Mouse (Mus musculus): ENCODE results near the gene Mettl16.

The Mettl16 gene

DNA sequence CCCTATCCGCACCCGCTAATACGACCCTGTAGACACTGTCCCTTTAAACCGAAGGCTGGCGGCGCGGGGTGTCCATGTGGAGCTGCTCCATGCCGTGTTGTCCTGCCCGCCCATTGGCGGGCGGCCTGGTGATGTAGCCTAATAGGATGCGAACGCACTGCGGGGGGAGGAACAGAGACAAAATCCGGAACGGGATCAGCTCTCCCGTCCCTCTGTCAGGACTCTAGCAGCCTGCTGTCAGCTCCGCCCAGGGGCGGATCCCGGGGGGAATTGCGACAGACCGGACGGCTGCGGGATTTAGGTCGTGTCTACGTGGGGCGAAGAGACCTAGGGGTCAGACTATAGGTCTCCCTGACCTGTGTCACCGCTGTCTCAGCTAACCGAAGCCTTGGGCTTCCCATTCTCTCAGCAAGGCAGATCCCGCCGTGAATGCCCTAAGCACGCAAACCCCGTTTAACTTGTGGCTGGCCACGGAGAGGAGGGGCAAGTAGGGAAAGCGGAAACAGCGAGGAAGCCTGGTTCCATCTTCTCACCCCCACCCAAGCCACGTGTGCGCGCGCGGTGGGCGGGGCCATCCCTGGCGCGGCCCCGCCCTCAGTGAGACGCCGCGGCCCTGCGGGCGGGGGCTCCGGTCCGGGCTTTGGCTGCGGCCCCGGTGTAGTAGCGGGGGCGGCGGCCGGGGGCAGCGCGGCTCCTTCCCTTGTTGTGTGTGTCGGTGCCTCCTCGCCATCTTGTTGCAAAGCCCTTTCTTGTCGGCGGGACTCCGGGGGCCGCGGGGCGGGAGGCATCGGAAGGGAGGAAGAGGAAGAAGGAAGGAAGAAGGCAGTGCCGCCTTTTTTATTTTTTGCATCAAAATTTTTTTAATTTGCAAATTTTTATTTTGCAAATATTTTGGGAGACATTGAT, 59.9 kb downstream of the Mettl16 start, which contains the start of gene Mnt:
Gene Mnt (plus strand): TSS at position 665 of the 906 bp plus-strand sequence.
- peak; percentile 77 for ATAC-seq (ENCODE audit: insufficient number of reproducible peaks, low FRiP score, low TSS enrichment)

DNA sequence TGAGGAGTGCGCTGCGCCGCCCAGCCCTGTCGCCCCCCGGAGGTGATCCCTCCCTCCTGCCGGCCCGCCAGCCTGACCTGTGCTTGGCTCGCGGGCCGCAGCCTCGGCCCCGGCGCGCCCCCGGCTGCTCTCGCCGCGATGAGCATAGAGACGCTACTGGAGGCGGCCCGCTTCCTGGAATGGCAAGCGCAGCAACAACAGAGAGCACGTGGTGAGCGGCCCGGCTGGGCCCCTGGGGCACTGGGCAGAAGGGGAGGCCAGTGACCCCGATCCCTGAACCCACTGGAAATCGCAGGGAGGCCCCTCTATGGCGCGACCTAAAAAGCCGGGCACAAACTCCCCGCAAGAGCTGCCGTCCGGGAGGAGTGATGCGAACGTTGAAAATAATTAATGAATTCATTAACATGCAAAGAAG, 60.6 kb downstream of the Mettl16 start:
- no peak for ATAC-seq (ENCODE audit: insufficient number of reproducible peaks, low FRiP score, low TSS enrichment)

- ATAC-seq (ENCODE audit: insufficient number of reproducible peaks, low FRiP score, low TSS enrichment) = peak; percentile 37; the same call in 1 of the 2 replicates
Observed at GRCm38 (mm10) chr11:74831606-74832451, 61.2 kb downstream of the Mettl16 start.

GRCm38 (mm10) chr11:74832503-74833143, 62.0 kb downstream of the Mettl16 start:
- ATAC-seq (ENCODE audit: insufficient number of reproducible peaks, low FRiP score, low TSS enrichment) = no peak

DNA sequence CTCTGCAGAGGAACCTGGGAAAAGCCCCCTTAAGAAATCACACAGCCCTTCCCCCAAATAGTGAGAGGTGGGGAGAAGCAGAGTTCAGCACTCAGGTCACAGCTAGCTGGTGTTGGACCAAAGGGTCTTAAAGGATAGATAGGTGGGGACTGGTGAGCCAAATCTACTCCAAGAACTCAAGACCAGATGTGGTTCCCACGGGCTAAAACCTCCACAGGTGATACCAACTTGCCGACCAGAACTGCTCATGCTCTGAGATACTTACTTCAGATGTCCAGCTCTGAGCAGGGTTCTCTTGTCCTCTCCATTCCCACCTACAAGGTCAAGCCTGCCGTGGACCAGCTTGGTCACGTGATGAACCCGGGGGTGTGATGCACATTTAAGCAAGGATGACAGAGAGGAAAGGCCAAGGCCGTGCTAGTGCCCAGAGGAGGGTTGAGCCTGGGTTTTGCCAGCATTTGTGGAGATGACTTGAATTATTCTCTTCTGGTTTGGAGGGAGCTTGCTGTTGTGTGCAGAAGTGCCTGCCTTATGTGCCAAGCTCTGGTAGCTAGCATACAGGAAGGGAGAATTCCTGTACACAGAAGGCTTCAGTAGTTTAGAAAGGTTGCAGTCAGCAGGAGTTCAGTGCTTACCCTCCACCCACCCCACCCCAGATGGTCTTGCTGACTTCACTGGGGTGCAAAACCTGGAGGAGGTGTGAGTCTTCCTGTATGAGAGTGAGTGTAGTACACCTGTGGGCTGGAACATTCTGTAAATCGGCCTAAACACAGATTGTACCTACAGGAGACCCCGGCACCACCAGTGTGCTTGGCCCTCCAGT, 63.1 kb downstream of the Mettl16 start:
- no peak for ATAC-seq (ENCODE audit: insufficient number of reproducible peaks, low FRiP score, low TSS enrichment)

DNA sequence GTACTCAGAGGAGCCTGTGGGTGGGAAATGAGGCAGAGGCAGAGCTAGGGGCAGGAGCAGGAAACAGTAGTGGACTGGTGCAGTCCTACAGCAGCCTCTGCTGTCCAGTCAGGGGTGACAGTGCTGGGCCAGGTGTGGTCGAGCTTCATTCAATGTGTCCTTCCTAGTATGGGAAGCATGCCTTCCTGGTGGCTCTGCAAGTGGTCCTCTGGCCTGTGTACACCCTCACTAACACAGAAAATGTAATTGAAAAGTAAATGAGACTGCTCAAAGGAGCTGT, 63.7 kb downstream of the Mettl16 start:
- ATAC-seq (ENCODE audit: insufficient number of reproducible peaks, low FRiP score, low TSS enrichment) = no peak

- ATAC-seq (ENCODE audit: insufficient number of reproducible peaks, low FRiP score, low TSS enrichment) = no peak
Observed at GRCm38 (mm10) chr11:74834650-74835277, 64.1 kb downstream of the Mettl16 start.

- no peak for ATAC-seq (ENCODE audit: insufficient number of reproducible peaks, low FRiP score, low TSS enrichment)
Observed at GRCm38 (mm10) chr11:74835593-74836224, 65.1 kb downstream of the Mettl16 start.

GRCm38 (mm10) chr11:74836225-74837055, 65.8 kb downstream of the Mettl16 start:
- ATAC-seq (ENCODE audit: insufficient number of reproducible peaks, low FRiP score, low TSS enrichment) = no peak

DNA sequence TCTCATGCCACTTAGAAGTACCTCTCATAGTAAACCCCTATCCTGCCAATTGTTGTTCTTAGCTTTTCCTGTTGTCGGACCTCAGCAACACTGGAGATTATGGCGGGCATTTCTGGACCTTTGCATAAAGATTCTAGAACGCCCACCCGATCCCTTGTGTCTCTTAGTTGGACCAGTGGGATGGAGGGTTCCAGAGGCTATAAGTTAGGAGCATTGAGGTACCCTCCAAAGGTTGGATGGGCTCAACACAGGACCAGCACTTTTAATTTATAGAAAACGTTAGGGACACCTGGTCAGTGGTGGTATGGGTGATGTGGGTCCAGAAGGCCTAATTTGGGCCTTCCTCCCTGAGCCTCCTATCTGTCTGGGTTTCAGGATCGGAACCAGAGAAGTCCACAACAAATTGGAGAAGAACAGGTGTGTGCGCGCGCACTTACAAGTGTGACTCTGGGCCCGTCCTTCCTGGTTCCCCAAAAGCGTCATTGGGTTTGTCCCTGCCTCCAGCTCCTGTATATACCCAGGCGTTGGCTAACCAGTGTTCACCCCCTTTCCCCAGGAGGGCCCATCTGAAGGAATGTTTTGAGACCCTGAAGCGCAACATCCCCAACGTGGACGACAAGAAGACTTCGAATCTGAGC, 66.5 kb downstream of the Mettl16 start:
- ATAC-seq (ENCODE audit: insufficient number of reproducible peaks, low FRiP score, low TSS enrichment) = no peak

DNA sequence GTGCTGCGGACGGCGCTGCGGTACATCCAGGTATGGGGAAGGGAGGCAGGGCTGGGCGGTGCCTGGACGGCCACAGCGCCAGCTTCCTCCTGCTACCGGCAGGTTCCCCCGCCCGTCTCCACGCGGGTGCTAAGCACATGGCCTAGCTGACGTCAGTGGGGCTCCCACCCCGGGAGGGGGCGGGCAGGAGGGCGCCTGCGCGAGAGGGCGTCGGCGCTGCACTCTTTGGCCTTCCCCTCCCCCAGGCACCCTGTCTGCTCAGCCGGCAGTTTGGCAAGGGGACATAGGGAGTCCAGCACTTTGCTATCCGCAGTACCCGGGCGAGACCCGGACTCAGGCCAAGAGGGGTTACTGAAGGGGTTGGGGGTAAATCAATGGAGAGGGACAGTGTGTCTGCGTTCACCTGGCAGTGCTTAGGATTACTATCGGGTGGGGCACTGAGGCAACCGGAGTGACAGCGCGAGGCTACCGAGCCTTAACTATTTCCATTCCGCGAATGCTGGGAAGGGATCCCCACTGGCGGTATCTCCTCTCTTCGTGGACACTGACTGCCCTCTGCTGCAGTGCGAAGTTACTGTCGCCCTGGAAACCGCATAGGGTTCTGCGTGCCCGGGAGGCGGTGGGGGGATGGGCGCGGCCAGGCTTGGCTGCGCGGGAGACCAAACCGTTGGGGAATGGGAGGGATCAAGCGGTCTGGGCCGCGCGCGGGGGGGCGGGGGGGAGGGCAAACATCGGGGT, 67.2 kb downstream of the Mettl16 start:
- ATAC-seq (ENCODE audit: insufficient number of reproducible peaks, low FRiP score, low TSS enrichment) = peak; percentile 54

DNA sequence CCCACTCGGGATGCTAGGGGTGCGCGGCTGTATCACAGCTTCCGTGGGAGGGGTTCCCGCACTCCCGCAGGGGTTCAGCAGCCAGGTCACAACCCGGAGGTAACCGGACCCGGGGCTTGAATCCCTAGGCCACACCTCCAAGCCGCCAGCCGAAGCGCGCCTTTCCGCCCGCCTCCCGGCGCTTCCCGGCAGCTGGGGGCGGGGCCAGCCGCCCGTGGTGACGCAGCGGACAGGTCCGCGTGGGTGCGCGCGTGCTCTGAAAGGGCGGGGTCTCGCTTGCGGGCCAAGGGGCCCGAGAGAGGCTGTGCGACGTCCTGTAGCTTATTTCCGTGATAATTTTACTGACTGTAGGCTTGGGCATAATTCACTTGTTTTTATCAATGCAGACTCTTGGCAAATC, 67.8 kb downstream of the Mettl16 start:
- peak; percentile 31; the same call in 1 of the 2 replicates for ATAC-seq (ENCODE audit: insufficient number of reproducible peaks, low FRiP score, low TSS enrichment)

DNA sequence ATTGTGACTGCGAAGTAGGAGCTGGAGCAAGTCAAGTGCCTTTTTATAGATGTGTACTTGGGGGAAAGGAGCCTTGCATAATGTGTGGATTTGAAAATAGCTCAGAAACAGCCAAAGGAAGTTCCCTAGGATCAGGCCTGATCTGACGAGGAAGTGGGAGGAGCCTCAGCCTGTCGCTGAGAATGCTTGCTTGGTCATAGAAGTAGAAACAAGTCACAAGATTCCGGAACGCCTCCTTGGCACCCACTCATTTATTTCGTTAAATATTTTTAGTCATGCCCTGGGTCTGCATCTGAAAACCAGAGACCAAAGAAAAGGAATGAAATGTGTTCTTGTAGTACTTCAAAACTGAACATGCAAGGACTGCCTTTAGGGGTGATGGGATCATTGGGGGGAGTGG, 68.3 kb downstream of the Mettl16 start:
- ATAC-seq (ENCODE audit: insufficient number of reproducible peaks, low FRiP score, low TSS enrichment) = no peak

- no peak for ATAC-seq (ENCODE audit: insufficient number of reproducible peaks, low FRiP score, low TSS enrichment)
Observed at GRCm38 (mm10) chr11:74839860-74840715, 69.5 kb downstream of the Mettl16 start.

DNA sequence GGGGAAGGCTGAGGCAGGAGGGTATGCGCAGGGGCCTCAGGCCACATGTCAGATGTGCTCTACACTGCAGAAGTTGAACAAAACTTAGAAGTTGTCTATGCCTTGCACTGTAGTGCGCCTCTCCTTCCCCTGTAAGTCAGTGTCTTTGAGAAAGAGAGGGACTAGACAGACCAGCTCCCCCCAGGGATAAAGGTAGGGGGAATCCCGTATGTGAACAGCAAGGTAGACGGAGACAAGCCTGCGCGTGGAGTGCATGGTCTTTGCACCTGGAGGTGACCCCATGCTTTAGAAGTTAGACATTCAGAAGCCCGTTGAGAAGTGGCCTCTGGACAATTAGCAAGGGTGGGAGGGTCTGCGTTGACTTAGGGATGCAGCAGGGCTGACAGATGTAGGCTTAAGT, 70.1 kb downstream of the Mettl16 start:
- no peak for ATAC-seq (ENCODE audit: insufficient number of reproducible peaks, low FRiP score, low TSS enrichment)

GRCm38 (mm10) chr11:74841366-74841765, 70.7 kb downstream of the Mettl16 start:
- no peak for ATAC-seq (ENCODE audit: insufficient number of reproducible peaks, low FRiP score, low TSS enrichment)
